Mouse (Mus musculus) cerebellum, adult 2 months (tissue): Measurements from ENCODE around the gene Upb1.

Experiments
- CTCF ChIP-seq: fragments of 200-500 bp; IDR thresholded peaks from 2 replicates; pipeline ENCODE4 v1.5.1; 2011; ENCODE audit warnings: low read depth, mild to moderate bottlenecking, control low read depth, low read length, moderate library complexity, borderline replicate concordance; ENCODE audit not compliant: insufficient read depth
- POLR2A ChIP-seq: fragments of 200-500 bp; IDR thresholded peaks from 2 replicates; pipeline ENCODE4 v1.6.1; 2011; ENCODE audit warnings: low read length, control low read depth, borderline replicate concordance; ENCODE audit not compliant: insufficient read depth

GRCm38 (mm10) chr10:75430633-75431032 is 29.7 kb downstream of the Upb1 start:
- TF ChIP-seq POLR2A (no peak), CTCF (no peak)
